Mouse (Mus musculus) layer of hippocampus, adult 6 months (tissue): Measurements from ENCODE around the gene Usp27x. TPM values are rescaled to one million over a fixed set of nuclear protein-coding genes. Genes with fewer than 3 reads are reported as not detected.

Experiments
- long read RNA-seq, 2 experiments: library from polyadenylated mRNA; unstranded; transcript quantifications; one replicate each; pipeline ENCODE4 v2.0.0; 2019 to 2020
- polyA plus RNA-seq: library from polyadenylated mRNA; unstranded; fragments of <200 nt; fragmentation: Nextera tagmentation; gene quantifications from 2 replicates; pipeline ENCODE4 v1.2.3, GENCODE M21; 2021

Usp27x gene
- 0.87 and 1.2 TPM in 2 replicates for polyA plus RNA-seq
- long read RNA-seq, experiment 1, partial matches to known transcripts, result 0 of 1 reads
- long read RNA-seq, experiment 1, other reads (novel, unspliced or antisense), result 1 of 1 reads
- long read RNA-seq, experiment 2, partial matches to known transcripts, result 0 of 2 reads
- long read RNA-seq, experiment 2, other reads (novel, unspliced or antisense), result 0 of 2 reads

DNA sequence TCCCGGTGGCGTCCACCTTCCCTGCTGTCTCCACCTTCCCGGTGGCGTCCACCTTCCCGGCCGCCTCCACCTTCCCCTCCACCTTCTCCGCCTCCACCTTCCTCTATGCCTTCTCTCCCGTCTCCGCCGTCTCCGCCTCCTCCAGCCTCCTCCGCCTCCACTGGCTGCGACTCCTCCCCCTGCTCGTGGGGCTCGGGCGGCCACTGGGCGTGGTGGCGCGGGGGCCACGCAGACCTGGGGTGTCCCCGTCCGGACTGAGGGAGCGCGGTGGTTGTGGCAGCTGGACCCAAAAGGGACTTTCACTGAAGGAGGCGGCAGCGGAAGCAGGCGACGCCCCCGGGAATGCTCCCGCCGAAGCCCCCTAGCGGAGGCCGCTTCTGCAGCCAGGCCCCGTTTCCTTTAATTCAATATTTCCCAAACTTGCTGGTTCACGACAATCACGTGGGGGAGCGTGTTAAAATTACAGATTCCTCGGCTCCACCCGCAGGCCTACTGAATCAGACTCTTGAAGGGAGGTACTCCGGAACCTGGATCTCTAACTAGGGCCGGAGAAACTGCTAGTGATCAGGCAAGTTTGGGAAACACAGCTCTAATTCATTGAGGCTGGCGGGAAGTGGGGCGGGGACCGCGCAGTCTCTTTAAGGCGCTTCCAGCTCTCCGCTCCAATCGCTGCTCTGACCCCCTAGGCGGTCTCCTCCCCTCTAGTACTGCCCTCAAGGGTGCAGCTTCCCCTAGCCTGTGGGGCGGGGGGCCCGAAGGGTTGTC is at the start of gene Usp27x:
Gene Usp27x (minus strand): TSS at position 115 of the 765 bp plus-strand sequence.

Other genes with a start within 250 kb of the Usp27x start
- 1.2 and 1.5 TPM in 2 replicates for gene Clcn5, start 56.5 kb downstream of the Usp27x start, polyA plus RNA-seq
- not detected in 2 replicates for gene Foxp3, start 197.8 kb upstream of the Usp27x start, polyA plus RNA-seq
- 3.3 and 3.8 TPM in 2 replicates for gene Ppp1r3f, start 198.5 kb upstream of the Usp27x start, polyA plus RNA-seq
- gene Ccdc22, start 229.7 kb upstream of the Usp27x start, polyA plus RNA-seq, result 21.7 and 24.5 TPM in 2 replicates
- gene Cacna1f, start 231.3 kb upstream of the Usp27x start, polyA plus RNA-seq, result not detected in 2 replicates